Mouse (Mus musculus) left cerebral cortex, adult 8-10 months (tissue): ENCODE results near the gene Lgals1. TPM values are rescaled to one million over a fixed set of nuclear protein-coding genes. Genes with fewer than 3 reads are reported as not detected.

Experiments used
- DNase-seq, 2 experiments: peaks; one replicate each; pipeline ENCODE4 v3.0.0; 2022; ENCODE audit warnings: low spot score in 2 of 2
- total RNA-seq, 4 experiments: library from RNA; stranded (reverse); gene quantifications; 2 replicates each; pipeline ENCODE4 v1.2.4; 2022

The Lgals1 gene
- total RNA-seq, 4 experiments from 2014 or later: 19.2 to 31.4 (median 26.5) TPM

GRCm38 (mm10) chr15:78936403-78936802 is 9.9 kb downstream of the Lgals1 start:
- DNase-seq: no peak

DNA sequence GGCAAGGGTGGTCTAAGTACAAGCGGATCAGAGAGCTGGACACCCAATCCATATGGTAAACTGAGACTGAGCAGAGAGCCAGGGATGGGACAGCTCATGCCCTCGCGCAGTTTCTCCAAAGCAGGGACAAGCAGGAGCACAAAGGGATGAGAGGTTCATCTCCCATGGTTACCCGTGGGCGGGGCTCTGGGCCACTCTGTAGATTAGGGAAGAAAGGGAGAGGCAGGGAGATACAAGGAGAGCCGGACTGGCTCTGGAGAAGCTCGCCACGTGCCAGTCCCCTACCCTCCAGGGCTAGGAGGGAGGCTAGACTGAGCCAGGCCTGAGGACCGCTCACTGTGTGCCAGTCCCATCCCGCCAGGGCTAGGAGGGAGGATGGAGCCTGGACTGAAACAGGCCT is 10.8 kb downstream of the Lgals1 start:
- DNase-seq: no peak

- no peak for DNase-seq
Measured at GRCm38 (mm10) chr15:78937963-78938362, 11.4 kb downstream of the Lgals1 start.

DNA sequence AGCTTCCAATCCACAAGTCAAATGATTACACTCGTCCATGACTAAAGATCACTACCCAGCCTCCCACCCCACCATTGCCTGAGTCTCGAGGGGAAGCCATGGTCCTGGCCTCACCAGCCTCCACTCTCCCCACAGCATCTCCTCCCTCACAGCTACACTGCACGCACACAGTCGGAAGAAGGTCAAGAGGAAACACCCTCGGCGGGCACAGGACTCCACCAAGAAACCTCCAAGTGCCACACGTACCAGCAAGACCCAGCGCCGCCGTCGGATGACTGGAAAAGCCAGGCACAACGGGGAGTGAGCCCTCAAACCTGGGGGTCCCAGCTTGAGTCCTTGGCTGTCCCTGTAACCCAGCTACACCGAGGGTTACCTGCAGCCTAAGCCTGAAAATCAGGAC is 13.8 kb downstream of the Lgals1 start:
- DNase-seq: no peak

- peak; percentile 47 to 71 for DNase-seq
Measured at GRCm38 (mm10) chr15:78942663-78943062, 16.1 kb downstream of the Lgals1 start.

- no peak for DNase-seq
Measured at GRCm38 (mm10) chr15:78946232-78946631, 19.7 kb downstream of the Lgals1 start.

DNA sequence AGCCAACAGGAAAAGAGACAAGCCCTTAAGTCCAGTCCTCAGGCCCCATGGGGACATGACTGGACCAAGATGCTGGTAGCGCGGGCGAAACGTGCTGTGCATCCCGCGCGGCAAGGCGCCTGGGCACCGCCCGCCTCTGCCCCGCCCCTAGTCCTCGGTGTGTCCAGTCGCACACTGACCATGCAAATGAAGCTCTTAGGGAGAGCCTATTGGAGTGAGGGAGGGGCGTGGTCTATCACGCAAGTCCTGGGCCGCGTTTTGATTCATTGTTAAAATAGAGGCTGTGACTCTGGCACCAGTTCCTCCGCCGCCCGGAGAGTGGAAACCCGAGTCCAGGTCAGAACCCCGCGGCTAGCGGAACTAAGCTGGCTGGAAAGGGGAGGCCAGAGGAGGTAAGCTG is 21.1 kb downstream of the Lgals1 start, which contains the start of gene Triobp:
TSS of gene Triobp (plus strand) at position 68 of the 400 bp plus-strand sequence.
- DNase-seq: peak in 1 of 2 experiments; percentile 87

DNA sequence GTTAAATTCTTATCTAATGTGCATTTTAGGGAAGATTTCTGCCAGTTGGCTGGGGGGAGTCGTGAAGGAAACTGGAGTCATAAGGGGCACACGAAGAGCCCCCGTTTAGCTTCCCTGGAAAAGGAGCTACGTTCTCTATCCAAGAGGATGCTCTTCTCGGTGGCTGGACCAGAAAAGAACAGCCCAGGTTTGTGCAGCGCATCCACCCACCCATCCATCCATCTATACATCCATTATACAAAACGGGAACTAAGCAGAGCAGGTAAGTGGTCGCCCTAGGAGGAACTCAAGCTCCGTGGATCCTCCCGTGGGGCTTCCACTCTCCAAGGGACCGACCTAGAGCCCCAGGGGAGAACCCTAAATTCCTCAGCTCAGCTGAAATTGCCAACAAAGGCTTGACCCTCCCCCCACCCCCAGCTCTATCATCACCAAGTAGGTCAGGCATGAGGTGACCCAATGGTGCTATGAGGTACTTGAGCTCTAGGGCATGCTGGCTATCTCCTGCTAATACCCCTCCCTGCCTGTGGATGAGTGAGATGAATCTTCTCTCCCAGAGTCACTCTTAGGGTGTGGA is 21.7 kb downstream of the Lgals1 start:
- DNase-seq: no peak

GRCm38 (mm10) chr15:78948883-78949282 is 22.4 kb downstream of the Lgals1 start:
- no peak for DNase-seq

DNA sequence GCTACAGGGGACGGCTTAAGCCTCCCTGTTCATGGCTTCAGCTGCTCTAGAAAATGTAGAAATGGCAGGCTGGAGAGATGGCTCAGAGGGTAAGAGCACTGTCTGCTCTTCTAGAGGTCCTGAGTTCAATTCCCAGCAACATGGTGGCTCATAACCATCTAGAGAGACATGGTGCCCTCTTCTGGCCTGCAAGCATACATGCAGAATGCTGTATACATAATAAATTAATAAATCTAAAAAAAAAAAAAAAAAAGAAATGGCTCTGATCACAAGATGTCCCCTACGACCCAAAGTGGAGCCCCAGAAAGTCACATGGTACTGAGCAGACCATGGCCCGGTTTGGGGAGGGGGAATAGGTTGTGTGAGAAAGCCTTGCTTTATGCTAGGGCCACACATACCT is 29.1 kb downstream of the Lgals1 start:
- DNase-seq: no peak

DNA sequence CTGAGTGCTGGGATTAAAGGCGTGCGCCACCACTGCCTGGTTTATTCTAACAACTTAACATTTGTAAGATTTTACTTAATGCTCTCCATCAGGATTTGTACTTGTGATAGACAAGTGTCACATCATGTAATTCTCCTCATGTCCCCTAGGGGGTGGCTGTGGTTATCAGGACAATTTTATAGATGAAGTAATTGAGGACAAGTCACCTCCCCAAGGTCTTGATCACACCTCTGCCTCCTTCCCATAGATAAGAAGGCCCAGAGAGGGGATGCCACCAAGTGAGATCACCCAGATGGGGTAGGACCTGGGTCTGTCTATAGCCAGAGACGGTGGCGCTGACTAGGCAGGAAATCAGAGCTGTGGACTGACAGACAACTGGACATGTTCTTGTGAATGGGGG is 29.8 kb downstream of the Lgals1 start:
- no peak for DNase-seq

DNA sequence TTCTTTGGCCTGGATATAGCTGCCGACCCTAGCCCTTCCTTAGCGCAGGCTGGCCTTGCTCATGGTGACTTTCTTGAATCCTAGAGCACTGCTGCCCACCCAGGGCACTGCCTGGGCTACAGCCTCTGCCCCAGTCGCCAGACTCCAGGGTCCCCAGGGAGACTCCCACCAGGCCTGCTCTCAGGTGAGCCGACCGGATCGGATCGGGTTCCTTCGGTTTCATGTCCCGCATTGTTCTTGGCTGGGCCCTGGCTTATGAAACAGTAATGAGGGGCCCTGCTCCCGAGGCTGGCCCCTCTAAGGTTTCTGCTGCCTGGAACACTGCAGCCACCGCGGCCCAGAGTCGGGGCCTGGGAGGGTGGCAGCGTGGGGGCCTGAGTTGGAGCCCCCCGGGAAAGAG is 30.5 kb downstream of the Lgals1 start:
- DNase-seq: no peak

- no peak for DNase-seq
Measured at GRCm38 (mm10) chr15:78959537-78959936, 33.0 kb downstream of the Lgals1 start.

- DNase-seq: no peak
Measured at GRCm38 (mm10) chr15:78960088-78960487, 33.6 kb downstream of the Lgals1 start.

DNA sequence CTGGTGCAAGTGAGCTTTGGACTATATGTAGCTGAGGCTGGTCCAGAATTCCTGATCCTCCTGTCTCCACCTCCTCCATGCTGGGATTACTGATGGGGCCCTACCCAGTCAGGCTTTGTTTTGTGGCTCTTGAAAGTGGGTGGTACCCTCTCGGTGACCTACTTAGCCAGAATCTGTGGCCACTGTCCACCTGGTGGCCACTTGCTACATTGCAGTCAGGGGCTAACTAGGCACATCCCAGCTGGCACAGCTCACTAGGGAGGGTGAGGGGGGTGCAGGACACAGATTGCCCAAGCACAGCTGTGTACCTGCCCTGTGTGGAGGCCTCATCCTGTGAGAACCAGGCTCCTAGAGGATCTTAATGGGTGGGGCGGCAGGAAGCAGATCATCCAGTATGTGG is 36.4 kb downstream of the Lgals1 start:
- peak in 1 of 2 experiments; percentile 35 for DNase-seq

- DNase-seq: no peak
Measured at GRCm38 (mm10) chr15:78971626-78972025, 45.1 kb downstream of the Lgals1 start.

DNA sequence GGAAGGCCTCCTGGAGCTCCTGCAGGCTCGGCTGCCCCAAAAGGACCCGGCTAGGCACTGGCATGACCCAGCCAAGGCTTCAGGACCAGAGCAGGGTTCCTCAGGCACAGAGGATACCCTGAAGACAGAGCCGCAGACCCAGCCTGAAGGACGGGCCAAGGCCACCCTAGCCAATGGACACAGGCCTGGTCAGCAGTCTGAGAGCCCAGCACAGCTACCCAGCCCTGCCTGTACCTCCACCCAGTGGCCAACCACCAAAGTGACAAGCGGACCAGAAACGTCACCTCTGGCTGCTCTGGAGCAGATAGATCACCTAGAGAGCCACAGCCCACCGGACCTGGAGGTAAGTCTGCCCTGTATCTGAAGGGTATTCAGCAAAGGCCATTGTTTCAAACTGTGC is 47.4 kb downstream of the Lgals1 start:
- no peak for DNase-seq

- no peak for DNase-seq
Measured at GRCm38 (mm10) chr15:78977676-78978159, 51.2 kb downstream of the Lgals1 start.

DNA sequence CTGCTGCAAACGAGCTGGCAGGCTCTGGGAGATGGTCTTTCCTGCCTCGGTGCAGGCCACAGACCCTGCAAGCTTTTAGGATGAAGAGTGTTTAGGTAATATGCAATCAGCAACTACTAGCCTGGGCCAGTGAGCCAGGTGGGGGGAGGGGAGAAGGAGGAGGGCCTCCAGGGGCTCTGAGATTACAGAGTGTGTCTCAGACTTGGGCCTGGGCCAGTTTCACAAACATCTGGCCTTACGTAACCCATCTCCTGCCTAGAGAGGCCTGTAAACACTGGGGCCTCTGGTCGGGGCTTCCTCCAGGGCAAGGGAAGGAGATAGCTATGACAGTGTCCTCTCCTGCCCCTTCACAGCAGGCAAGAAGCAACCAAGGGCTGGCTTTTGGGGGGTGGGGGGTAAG is 52.4 kb downstream of the Lgals1 start:
- peak in 1 of 2 experiments; percentile 22 for DNase-seq
